Mouse (Mus musculus) spleen, adult 2 months (tissue): ENCODE measurements around the gene Bbip1. TPM values are rescaled to one million over a fixed set of nuclear protein-coding genes. Genes with fewer than 3 reads are reported as not detected.

Experiments
- DNase-seq, 2 experiments: peaks; one replicate each; pipeline versions ENCODE4 v3.0.0 to v3.0.0-alpha.2; 2012 to 2021; ENCODE audit warnings: low spot score in 2 of 2, low read depth in 1 of 2
- H3K27ac ChIP-seq: fragments of 200-500 bp; 2 replicates; pipeline ENCODE4 v1.5.1; 2012; ENCODE audit warnings: low read length, inconsistent platforms; ENCODE audit not compliant: insufficient read depth
- H3K27me3 ChIP-seq: fragments of 200-500 bp; 2 replicates; pipeline ENCODE4 v1.6.1; 2012; ENCODE audit warnings: mild to moderate bottlenecking, moderate library complexity, low read length, inconsistent platforms; ENCODE audit not compliant: control insufficient read depth, insufficient read depth
- H3K36me3 ChIP-seq: fragments of 200-500 bp; 2 replicates; pipeline ENCODE4 v1.6.1; 2012; ENCODE audit warnings: mild to moderate bottlenecking, low read length, inconsistent platforms; ENCODE audit not compliant: control insufficient read depth, insufficient read depth
- H3K4me1 ChIP-seq: fragments of 200-500 bp; 2 replicates; pipeline ENCODE4 v1.6.1; 2011; ENCODE audit warnings: inconsistent platforms; ENCODE audit not compliant: control insufficient read depth, insufficient read depth, insufficient read length
- H3K4me3 ChIP-seq: fragments of 200-500 bp; 2 replicates; pipeline ENCODE4 v1.5.1; 2011; ENCODE audit warnings: mild to moderate bottlenecking, inconsistent platforms; ENCODE audit not compliant: insufficient read depth, insufficient read length; ENCODE audit errors: extremely low read depth
- CTCF ChIP-seq: fragments of 200-500 bp; IDR thresholded peaks from 2 replicates; pipeline ENCODE4 v1.5.1; 2011; ENCODE audit warnings: mild to moderate bottlenecking, inconsistent platforms; ENCODE audit not compliant: insufficient read depth, insufficient read length, insufficient replicate concordance; ENCODE audit errors: extremely low read depth
- POLR2A ChIP-seq: fragments of 200-500 bp; IDR thresholded peaks from 2 replicates; pipeline ENCODE4 v1.6.1; 2011; ENCODE audit warnings: low read depth, low read length, inconsistent platforms
- WGBS: fragments of 180-500 bp; shearing (Covaris S2); methylation state at CpG from one replicate; pipeline ENCODE4 v1.1.7; 2018; 5-methylcytosine and 5-hydroxymethylcytosine counted together
- polyA plus RNA-seq: library from polyadenylated mRNA; depleted of rRNA; stranded (reverse); fragments of >200 nt; gene quantifications from 2 replicates; pipeline ENCODE4 v1.2.3, GENCODE M21; 2012

Gene Bbip1
- polyA plus RNA-seq, 1 experiment = 4.2 TPM

DNA sequence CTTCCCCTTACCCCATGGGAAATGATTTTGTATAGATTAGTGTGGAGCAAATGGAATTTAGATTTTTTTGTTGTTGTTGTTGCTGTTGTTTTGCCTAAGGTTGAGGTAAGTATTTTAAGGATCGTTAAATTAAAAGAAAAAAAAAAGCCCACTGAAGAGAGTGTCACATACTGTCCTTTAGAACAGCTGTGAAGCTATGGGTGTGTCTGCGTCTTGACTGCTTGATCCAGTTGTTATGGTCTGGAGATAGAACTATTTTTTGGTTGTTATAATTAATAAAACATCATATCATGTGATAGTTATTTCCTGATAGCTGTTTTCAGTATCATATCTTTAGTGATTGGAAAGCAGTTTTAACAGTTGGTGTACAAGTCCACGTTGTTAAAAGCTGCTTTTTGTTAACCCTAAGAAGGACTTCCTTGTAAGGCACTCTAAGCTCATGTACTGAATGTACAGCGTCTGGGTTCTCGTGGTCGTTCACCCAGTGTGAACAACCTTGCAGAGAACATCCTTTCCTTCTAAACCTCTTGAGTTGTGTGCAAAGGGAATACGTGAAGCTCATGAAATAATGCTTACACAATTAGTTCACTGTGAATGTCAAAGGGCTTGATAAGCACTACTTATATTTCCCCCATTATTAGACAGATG, 39.5 kb downstream of the Bbip1 start:
- Histone ChIP-seq H3K4me1 (peaks cover 26% of the 10 kb centered on the region), H3K36me3 (peaks cover 8% of the 10 kb centered on the region), H3K27ac (peak overlapping the region; percentile 7; the same call in 1 of the 2 replicates), H3K4me3 (peak overlapping the region; percentile 94), H3K27me3 (no peaks in the 10 kb centered on the region)
- 12% methylated on average over 7 of the region's 7 CpGs for WGBS
- no peak for TF ChIP-seq POLR2A
- no peak for TF ChIP-seq CTCF
- no peak for DNase-seq

- TF ChIP-seq POLR2A (no peak; the same call in 1 of the 2 replicates), CTCF (peak; percentile 30; the same call in 1 of the 2 replicates)
- Histone ChIP-seq H3K27ac (peak overlapping the region; percentile 97), H3K36me3 (peaks cover 1% of the 10 kb centered on the region; the same call in 1 of the 2 replicates), H3K4me3 (peak overlapping the region; percentile 94), H3K27me3 (no peaks in the 10 kb centered on the region), H3K4me1 (peaks cover 31% of the 10 kb centered on the region)
- DNase-seq = peak; percentile 64 to 70
- WGBS = 1% methylated on average over 82 of the region's 83 CpGs
These were observed 40.7 kb downstream of the Bbip1 start for GRCm38 (mm10) chr19:53903507-53904321.

- peaks cover 37% of the 10 kb centered on the region for H3K4me1 ChIP-seq
- under 1% methylated on average over 60 of the region's 61 CpGs for WGBS
- peak; percentile 93 to 94 for DNase-seq
These were observed 41.5 kb downstream of the Bbip1 start for GRCm38 (mm10) chr19:53902739-53903487.

GRCm38 (mm10) chr19:53901931-53902738, 42.3 kb downstream of the Bbip1 start:
- 51% methylated on average over 15 of the region's 15 CpGs for WGBS
- H3K4me3 ChIP-seq = peak overlapping the region; percentile 69

More at GRCm38 (mm10) chr19:53902739-53903487, 41.5 kb downstream of the Bbip1 start:
- no peaks in the 10 kb centered on the region for H3K36me3 ChIP-seq
- H3K4me3 ChIP-seq = peak overlapping the region; percentile 94
- H3K27ac ChIP-seq = peak overlapping the region; percentile 97
- no peaks in the 10 kb centered on the region for H3K27me3 ChIP-seq
- TF ChIP-seq POLR2A = peak; percentile 74
- TF ChIP-seq CTCF = no peak

GRCm38 (mm10) chr19:53899941-53900610, 44.4 kb downstream of the Bbip1 start:
- Histone ChIP-seq H3K27me3 (no peaks in the 10 kb centered on the region), H3K36me3 (no peaks in the 10 kb centered on the region), H3K27ac (peak overlapping the region; percentile 97), H3K4me1 (peaks cover 30% of the 10 kb centered on the region), H3K4me3 (peak overlapping the region; percentile 17; the same call in 1 of the 2 replicates)
- TF ChIP-seq POLR2A = peak; percentile 8; the same call in 1 of the 2 replicates
- no peak for TF ChIP-seq CTCF
- DNase-seq = peak; percentile 47 to 67
- 28% methylated on average over 14 of the region's 14 CpGs for WGBS

More at GRCm38 (mm10) chr19:53901931-53902738, 42.3 kb downstream of the Bbip1 start:
- TF ChIP-seq CTCF (no peak), POLR2A (no peak)
- Histone ChIP-seq H3K36me3 (no peaks in the 10 kb centered on the region), H3K27ac (peak overlapping the region; percentile 97), H3K27me3 (no peaks in the 10 kb centered on the region), H3K4me1 (peaks cover 37% of the 10 kb centered on the region)
- DNase-seq = no peak
